Mouse (Mus musculus) embryonic facial prominence, embryonic 14.5 days (tissue): ENCODE results near the gene Tmem25. TPM values are rescaled to one million over a fixed set of nuclear protein-coding genes. Genes with fewer than 3 reads are reported as not detected.

ENCODE experiments used
- polyA plus RNA-seq: library from polyadenylated mRNA; unstranded; fragments of >200 nt; fragmentation: Nextera tagmentation; extraction: Ambion mirVana; gene quantifications from 2 replicates; pipeline ENCODE4 v1.2.1, GENCODE M21; 2014

Tmem25 gene
- polyA plus RNA-seq, 1 experiment from 2014 or later: 2.0 TPM

Other genes starting within 250 kb of the Tmem25 start
- 0.13 and 0.35 TPM in 2 replicates for gene Cxcr5, start 237.4 kb downstream of the Tmem25 start, polyA plus RNA-seq
- 16.1 and 18.2 TPM in 2 replicates for gene Ddx6, start 194.4 kb downstream of the Tmem25 start, polyA plus RNA-seq
- not detected in 2 replicates for gene Treh, start 126.1 kb downstream of the Tmem25 start, polyA plus RNA-seq
- 40.3 and 40.9 TPM in 2 replicates for gene Phldb1, start 64.1 kb downstream of the Tmem25 start, polyA plus RNA-seq
- 220 and 226 TPM in 2 replicates for gene Arcn1, start 31.5 kb downstream of the Tmem25 start, polyA plus RNA-seq
- gene Ift46, start 31.4 kb downstream of the Tmem25 start, polyA plus RNA-seq: 101 and 121 TPM in 2 replicates
- not detected in 2 replicates for gene Ttc36, start 3.8 kb upstream of the Tmem25 start, polyA plus RNA-seq
- 12.0 and 12.3 TPM in 2 replicates for gene Kmt2a, start 82.0 kb upstream of the Tmem25 start, polyA plus RNA-seq
- gene Atp5l, start 121.4 kb upstream of the Tmem25 start, polyA plus RNA-seq: 681 and 870 TPM in 2 replicates
- 25.5 and 30.3 TPM in 2 replicates for gene Ube4a, start 166.3 kb upstream of the Tmem25 start, polyA plus RNA-seq
- 0.47 and 0.67 TPM in 2 replicates for gene Cd3g, start 181.1 kb upstream of the Tmem25 start, polyA plus RNA-seq
- not detected in 2 replicates for gene Cd3d, start 182.5 kb upstream of the Tmem25 start, polyA plus RNA-seq
- gene Cd3e, start 210.3 kb upstream of the Tmem25 start, polyA plus RNA-seq: 0.10 and 0.25 TPM in 2 replicates
- gene Mpzl2, start 240.5 kb upstream of the Tmem25 start, polyA plus RNA-seq: 11.6 and 13.3 TPM in 2 replicates